Mouse (Mus musculus): Measurements from ENCODE around the gene Dmrt1. TPM values are rescaled to one million over a fixed set of nuclear protein-coding genes. Genes with fewer than 3 reads are reported as not detected.

Dmrt1 gene
- polyA plus RNA-seq, 1 experiment from 2014 or later: 0.61 TPM

DNA sequence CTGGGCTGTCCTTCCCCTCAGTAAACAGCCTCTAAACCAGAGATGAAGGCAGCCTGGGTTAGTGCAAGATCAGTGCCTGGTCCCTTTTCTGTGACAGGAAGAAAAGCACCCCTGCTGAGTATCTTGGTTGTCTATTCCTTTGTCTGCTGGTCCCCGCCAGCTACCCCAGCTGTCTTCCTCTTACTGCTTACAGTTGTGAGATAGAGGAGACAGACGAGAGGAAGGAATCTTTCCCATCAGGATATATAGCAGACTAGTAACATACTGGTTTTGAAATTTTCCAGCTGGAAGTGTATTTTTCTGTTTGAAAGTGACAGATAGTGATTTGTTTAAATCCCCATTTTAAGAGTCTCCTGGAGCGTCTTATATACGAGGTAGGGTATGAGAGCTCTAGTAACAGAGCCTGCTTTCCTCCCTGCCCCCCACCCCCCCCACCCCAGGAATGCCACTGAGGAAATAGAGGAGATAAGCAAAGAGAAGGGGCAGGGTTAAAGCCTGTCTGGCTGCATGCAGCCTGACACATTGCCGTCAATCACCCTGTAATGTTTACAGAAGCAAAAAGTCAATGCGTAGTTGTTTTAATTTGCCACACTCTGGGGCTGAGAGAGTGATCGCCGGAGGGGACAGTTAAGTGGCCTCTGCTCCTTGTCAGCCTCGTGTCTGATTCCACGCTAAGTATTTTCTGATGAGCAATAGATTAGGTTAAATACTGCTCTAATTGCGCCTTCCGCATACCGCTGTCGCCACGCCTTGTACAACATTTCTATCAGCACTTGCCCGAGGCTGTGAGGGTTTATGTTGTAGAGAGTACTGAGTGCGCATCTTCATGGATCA lies 69.8 kb downstream of the Dmrt1 start:
- Histone ChIP-seq H3K9me3 (replicated peaks) (no peaks in the 10 kb centered on the region; the same call in 1 of the 2 replicates), H3K4me3 (no peak overlapping the region), H3K4me1 (peaks cover 18% of the 10 kb centered on the region), H3K36me3 (ENCODE audit: poor library complexity, severe bottlenecking) (no peaks in the 10 kb centered on the region), H3K4me2 (peak overlapping the region; percentile 26), H3K27me3 (peaks cover 6% of the 10 kb centered on the region; the same call in 1 of the 2 replicates), H3K9ac (no peak overlapping the region), H3K27ac (no peak overlapping the region)
- ATAC-seq: peak; percentile 13; the same call in 1 of the 2 replicates
- WGBS: 19% methylated on average over 17 of the region's 17 CpGs

DNA sequence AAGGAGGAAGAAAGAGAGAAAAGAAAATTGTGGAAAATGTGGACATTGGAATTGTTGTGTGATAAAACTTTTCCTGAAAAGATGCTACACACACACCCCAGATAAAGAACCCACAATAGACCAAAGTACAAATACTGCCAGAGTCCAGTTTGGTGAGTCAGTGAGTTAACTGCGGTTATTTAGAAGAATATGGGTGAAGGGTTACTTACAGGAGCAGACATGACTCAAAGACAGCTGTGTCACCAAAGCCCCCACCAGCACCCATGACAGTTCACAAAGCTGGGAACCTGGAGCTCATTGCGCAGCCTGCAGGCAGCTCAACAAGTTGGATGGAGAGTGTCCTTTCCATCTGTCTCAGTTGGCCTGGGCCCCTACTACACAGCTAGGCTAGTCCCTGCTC lies 72.9 kb downstream of the Dmrt1 start:
- WGBS: 96% methylated on average over 2 of the region's 2 CpGs
- no peak overlapping the region for H3K4me3 ChIP-seq

DNA sequence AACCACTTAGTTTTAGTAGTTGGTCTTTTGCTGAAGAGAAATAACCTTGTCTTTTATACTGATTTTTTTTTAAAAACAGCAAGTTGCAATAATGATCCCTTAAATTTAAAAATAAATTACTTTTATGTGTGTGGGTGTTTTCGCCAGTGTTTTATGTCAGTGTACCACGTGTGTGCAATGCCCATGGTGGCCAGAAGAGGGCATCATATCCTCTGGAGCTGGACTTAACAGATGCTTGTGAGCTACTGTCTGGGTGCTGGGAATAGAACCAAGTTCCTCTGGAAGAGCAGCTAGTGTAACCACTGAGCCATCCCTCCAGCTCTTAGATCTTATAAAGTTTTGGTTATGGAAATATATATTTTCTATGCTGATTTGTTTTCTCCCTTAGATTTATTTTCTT lies 74.0 kb downstream of the Dmrt1 start:
- Histone ChIP-seq H3K4me2 (no peak overlapping the region), H3K9me3 (replicated peaks) (no peaks in the 10 kb centered on the region; the same call in 1 of the 2 replicates), H3K9ac (no peak overlapping the region), H3K4me1 (peaks cover 13% of the 10 kb centered on the region), H3K27ac (no peak overlapping the region), H3K4me3 (no peak overlapping the region), H3K27me3 (peaks cover 6% of the 10 kb centered on the region; the same call in 1 of the 2 replicates), H3K36me3 (ENCODE audit: poor library complexity, severe bottlenecking) (no peaks in the 10 kb centered on the region)
- no peak for ATAC-seq
- 92% methylated on average over 2 of the region's 2 CpGs for WGBS

More for the DNA sequence above, 72.9 kb downstream of the Dmrt1 start:
- Histone ChIP-seq H3K4me1 (peaks cover 18% of the 10 kb centered on the region), H3K27ac (no peak overlapping the region), H3K27me3 (peaks cover 6% of the 10 kb centered on the region; the same call in 1 of the 2 replicates), H3K9me3 (replicated peaks) (no peaks in the 10 kb centered on the region; the same call in 1 of the 2 replicates), H3K4me2 (no peak overlapping the region), H3K36me3 (ENCODE audit: poor library complexity, severe bottlenecking) (no peaks in the 10 kb centered on the region), H3K9ac (no peak overlapping the region)
- ATAC-seq: no peak

DNA sequence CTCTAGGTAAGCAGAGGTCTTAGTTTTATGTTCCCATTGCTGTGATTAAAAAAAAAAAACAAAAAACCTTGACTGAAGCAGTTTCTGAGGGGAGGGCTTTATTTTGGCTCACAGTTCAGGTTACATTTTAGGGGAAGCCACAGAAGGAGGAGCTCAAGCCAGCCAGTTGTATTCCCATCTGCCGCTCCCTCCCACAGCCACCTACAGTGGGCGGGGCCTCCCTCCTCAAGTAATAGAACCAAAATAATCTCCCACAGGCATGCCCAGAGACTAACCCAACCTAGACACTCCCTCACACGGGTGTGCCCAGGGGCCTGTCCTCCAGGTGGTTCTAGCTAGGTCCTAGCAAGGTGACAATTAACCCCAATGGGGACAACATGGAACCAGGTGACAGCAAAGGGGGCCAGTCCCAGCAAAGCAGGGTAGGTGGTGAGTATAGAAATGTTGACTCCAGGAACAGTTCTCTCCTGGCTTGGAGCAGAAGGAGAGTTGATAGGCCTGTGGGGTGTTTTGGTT lies 92.4 kb downstream of the Dmrt1 start:
- Histone ChIP-seq H3K9ac (no peak overlapping the region), H3K9me3 (replicated peaks) (no peaks in the 10 kb centered on the region), H3K4me3 (no peak overlapping the region), H3K4me1 (peaks cover 28% of the 10 kb centered on the region), H3K4me2 (no peak overlapping the region), H3K36me3 (ENCODE audit: poor library complexity, severe bottlenecking) (no peaks in the 10 kb centered on the region), H3K27ac (peak overlapping the region; percentile 57; the same call in 1 of the 2 replicates), H3K27me3 (peaks cover 59% of the 10 kb centered on the region)
- 0 out of 2 replicates have a peak, but pooled peaks have one; percentile 44 for ATAC-seq
- WGBS: 53% methylated on average over 3 of the region's 3 CpGs

DNA sequence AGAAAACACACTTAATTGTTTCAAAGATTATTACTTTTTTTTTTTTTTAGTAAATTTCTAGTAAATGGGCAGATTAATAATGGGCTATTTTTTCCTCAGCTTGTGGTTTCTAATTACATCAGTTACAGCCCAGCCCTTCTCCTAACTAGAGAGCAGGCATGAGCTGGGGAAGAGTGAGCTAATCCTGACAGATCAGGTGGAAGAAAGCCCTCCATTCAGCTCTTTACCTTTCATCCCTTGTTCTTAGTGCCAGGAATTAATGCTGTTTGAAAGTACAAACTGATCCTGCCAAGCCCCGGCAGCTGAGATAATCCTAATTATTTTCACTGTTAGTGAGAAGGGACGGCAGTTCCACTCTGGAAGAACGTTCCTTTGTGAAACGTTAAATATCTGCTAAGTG lies 93.2 kb downstream of the Dmrt1 start:
- Histone ChIP-seq H3K4me1 (peaks cover 32% of the 10 kb centered on the region), H3K27me3 (peaks cover 65% of the 10 kb centered on the region), H3K4me2 (no peak overlapping the region), H3K27ac (no peak overlapping the region), H3K36me3 (ENCODE audit: poor library complexity, severe bottlenecking) (no peaks in the 10 kb centered on the region), H3K9me3 (replicated peaks) (no peaks in the 10 kb centered on the region), H3K9ac (no peak overlapping the region), H3K4me3 (no peak overlapping the region)
- 2% methylated on average over 4 of the region's 4 CpGs for WGBS
- peak; percentile 84 for ATAC-seq

DNA sequence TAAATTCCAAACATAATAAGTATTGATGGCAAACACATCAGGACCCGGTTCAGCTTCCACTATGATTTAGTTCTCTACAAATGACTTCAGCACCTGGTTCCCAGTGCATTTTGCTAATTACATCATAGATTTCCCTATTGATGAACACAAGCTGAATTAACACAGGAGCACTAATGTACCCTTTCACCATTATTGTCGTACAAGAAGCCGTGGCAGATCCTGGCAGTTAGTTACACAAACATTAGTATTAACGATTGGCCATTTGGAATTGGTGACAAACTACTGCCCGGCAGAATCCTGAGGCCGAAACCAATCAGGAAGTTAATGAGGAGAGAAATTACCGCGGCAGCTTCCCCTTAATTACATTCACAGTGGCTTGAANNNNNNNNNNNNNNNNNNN lies 96.5 kb downstream of the Dmrt1 start:
- peaks cover 86% of the 10 kb centered on the region for H3K27me3 ChIP-seq
- no peak overlapping the region for H3K9ac ChIP-seq
- no peak overlapping the region for H3K4me2 ChIP-seq
- H3K27ac ChIP-seq: no peak overlapping the region
- peaks cover 52% of the 10 kb centered on the region for H3K4me1 ChIP-seq
- no peak for ATAC-seq
- H3K9me3 ChIP-seq (replicated peaks): no peaks in the 10 kb centered on the region
- H3K36me3 ChIP-seq (ENCODE audit: poor library complexity, severe bottlenecking): no peaks in the 10 kb centered on the region
- H3K4me3 ChIP-seq: no peak overlapping the region
- 3% methylated on average over 8 of the region's 8 CpGs for WGBS

DNA sequence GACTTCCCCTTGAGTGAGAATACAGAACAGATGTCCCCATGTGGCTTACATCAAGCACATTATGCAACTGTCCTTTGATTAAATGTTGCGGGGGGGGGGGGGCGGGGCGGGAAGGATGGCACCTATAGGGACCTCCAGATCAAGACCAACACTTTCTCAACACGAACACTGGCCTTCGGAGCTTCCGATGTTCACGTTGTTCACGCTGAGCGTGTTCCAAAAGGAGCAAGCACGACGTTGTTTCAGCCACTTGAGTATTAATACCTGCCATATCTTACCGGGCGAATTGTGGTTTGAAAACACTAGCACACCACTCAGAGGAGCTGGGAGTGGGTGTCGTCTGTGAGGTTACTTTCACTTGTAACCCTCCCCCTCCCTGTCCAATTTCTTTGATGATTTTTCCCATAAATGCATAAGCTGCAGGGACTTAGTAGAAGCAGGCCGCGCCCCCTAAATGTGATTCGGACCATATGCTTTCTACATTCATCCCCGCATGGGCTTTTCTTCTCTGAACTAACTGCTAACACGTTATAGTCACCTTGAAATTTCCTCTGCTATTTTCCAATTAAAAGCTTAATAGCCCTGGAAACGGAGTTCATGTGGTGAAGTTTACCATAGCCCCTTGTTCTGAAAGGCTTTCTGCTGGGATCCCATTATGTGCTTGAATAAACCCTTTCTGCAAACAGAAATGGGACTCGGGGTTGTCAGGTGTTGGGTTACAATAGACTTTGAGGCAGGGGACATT lies 102.2 kb downstream of the Dmrt1 start:
- H3K9ac ChIP-seq: no peak overlapping the region
- no peaks in the 10 kb centered on the region for H3K36me3 ChIP-seq (ENCODE audit: poor library complexity, severe bottlenecking)
- WGBS: under 1% methylated on average over 21 of the region's 21 CpGs
- H3K9me3 ChIP-seq (replicated peaks): no peaks in the 10 kb centered on the region
- H3K4me1 ChIP-seq: peaks cover 61% of the 10 kb centered on the region
- H3K4me2 ChIP-seq: peak overlapping the region; percentile 64
- peaks cover 87% of the 10 kb centered on the region for H3K27me3 ChIP-seq
- ATAC-seq: peak; percentile 50
- peak overlapping the region; percentile 82 for H3K27ac ChIP-seq
- H3K4me3 ChIP-seq: peak overlapping the region; percentile 18

DNA sequence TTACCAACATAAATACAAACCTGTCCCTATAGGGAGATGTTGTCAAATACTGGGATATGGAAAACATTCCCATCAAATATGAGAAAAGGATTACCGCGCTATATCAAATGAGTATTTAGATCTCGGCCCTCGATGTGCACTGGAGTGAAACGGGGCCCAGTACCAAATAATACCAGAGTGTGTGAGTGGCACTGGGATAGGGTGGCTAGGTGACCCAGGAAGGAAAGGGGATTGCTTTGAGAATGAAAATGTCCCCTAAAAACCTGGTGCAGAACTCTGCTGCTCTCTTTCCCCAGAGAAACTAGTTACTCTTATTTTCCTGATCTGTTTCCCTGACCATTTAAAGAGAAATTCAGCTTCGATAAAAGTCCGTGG lies 102.8 kb downstream of the Dmrt1 start:
- peak overlapping the region; percentile 55; the same call in 1 of the 2 replicates for H3K9ac ChIP-seq
- H3K27me3 ChIP-seq: peaks cover 87% of the 10 kb centered on the region
- peak overlapping the region; percentile 82 for H3K27ac ChIP-seq
- no peaks in the 10 kb centered on the region for H3K9me3 ChIP-seq (replicated peaks)
- H3K4me2 ChIP-seq: peak overlapping the region; percentile 64
- H3K4me1 ChIP-seq: peaks cover 58% of the 10 kb centered on the region
- H3K36me3 ChIP-seq (ENCODE audit: poor library complexity, severe bottlenecking): no peaks in the 10 kb centered on the region
- peak; percentile 11; the same call in 1 of the 2 replicates for ATAC-seq
- peak overlapping the region; percentile 55 for H3K4me3 ChIP-seq
- under 1% methylated on average over 7 of the region's 7 CpGs for WGBS

DNA sequence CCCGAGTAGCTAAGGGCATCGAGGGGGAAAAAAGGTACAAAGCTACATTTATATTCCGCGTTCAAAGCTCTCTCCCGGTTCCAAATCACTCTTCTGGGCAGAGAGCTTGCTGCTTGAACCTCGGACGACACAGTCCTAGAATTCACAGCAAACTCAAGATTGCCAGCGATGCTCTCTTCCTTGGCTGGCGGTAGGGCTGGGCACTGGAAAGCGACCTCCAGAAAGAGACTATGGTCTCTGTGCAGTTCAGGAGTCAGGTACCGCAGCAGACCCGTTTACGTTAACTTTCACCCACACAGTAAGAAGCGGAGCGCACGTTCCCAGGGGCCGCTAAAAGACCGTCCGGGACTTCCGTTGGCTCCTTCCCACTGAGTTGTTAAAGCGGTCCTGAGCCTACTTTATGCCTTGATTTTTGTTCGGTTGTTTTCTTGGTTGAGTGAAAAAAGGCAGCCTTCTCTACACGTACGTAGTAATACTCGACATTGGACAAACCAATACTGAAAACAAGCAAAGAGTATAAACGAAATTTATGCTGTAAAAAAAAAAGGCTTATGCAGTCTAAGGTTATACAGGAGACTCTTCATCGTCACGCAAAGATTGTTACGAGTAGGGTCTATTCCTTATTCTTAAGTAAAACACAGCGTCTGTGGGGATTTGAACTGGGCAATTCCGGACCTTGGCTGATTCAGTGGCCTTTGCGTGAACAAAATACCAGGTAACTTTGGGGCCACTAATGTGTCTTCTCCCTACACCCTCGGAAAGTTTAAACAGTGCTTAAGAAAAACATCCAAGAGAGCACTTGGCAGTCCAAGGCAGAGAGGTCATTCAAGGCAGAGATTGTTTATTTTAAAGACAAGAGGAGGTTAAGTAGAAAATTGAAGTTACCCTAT lies 103.8 kb downstream of the Dmrt1 start:
- peak overlapping the region; percentile 82 for H3K27ac ChIP-seq
- peak overlapping the region; percentile 64 for H3K4me2 ChIP-seq
- no peaks in the 10 kb centered on the region for H3K9me3 ChIP-seq (replicated peaks)
- peak overlapping the region; percentile 55 for H3K4me3 ChIP-seq
- H3K9ac ChIP-seq: peak overlapping the region; percentile 55
- H3K4me1 ChIP-seq: peaks cover 62% of the 10 kb centered on the region
- no peak for ATAC-seq
- no peaks in the 10 kb centered on the region for H3K36me3 ChIP-seq (ENCODE audit: poor library complexity, severe bottlenecking)
- H3K27me3 ChIP-seq: peaks cover 89% of the 10 kb centered on the region
- WGBS: 1% methylated on average over 33 of the region's 33 CpGs

DNA sequence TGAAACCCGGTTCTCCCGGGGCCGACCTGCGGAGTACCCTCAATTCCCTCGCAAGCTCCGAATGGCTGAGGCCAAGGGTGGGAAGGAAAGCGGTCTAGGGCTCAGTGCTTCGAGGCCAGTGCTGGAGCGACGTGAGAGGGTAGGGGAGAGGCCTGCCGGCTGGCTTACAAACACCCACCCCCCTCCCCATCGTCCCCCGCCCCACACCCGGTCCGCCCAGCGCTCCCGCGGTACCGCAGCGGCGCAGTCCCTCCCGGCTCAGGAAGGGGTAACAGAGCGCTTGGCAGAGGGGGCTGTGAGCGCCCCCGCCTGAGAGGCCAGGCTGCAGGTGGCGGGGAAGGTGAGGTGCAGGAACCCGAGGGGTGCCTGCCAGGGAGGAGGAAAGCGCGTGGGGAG lies 104.6 kb downstream of the Dmrt1 start, which contains the start of gene Dmrt3:
Dmrt3 (plus strand) TSS at position 287 of the 396 bp plus-strand sequence.
- H3K9me3 ChIP-seq (replicated peaks): no peaks in the 10 kb centered on the region
- H3K36me3 ChIP-seq (ENCODE audit: poor library complexity, severe bottlenecking): no peaks in the 10 kb centered on the region
- ATAC-seq: peak; percentile 57
- H3K4me1 ChIP-seq: peaks cover 63% of the 10 kb centered on the region
- H3K4me2 ChIP-seq: peak within 1 kb of the TSS; percentile 64
- WGBS: under 1% methylated on average over 23 of the region's 29 CpGs
- peak within 1 kb of the TSS; percentile 83 for H3K9ac ChIP-seq
- peak within 1 kb of the TSS; percentile 82 for H3K27ac ChIP-seq
- peak within 1 kb of the TSS; percentile 55 for H3K4me3 ChIP-seq
- peaks cover 90% of the 10 kb centered on the region for H3K27me3 ChIP-seq

DNA sequence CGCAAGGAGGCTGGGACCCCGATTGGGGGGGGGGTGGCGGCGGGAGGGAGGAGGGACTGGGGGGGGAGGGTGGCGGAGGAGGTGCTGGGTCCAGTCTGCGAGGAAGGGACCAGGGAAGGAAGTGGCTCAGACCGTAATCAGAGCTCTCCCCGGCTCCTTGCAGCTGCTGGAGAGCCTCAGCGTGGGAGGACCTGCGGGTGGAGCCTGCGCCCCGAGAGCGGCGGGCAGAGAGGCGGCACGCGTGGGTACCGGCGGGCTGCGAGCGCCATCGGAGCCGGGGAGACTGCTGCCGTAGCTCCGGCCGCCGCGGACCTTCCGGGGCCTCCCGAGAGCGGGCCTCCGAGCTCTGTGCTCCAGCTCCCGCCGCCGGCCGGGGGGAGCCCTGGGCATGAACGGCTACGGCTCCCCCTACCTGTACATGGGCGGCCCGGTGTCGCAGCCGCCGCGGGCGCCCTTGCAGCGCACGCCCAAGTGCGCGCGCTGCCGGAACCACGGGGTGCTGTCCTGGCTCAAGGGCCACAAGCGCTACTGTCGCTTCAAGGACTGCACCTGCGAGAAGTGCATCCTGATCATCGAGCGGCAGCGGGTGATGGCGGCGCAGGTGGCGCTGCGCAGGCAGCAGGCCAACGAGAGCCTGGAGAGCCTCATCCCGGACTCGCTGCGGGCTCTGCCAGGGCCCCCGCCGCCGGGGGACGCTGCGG lies 105.1 kb downstream of the Dmrt1 start:
- H3K36me3 ChIP-seq (ENCODE audit: poor library complexity, severe bottlenecking): no peaks in the 10 kb centered on the region
- peak; percentile 64 for ATAC-seq
- H3K4me1 ChIP-seq: peaks cover 63% of the 10 kb centered on the region
- peaks cover 90% of the 10 kb centered on the region for H3K27me3 ChIP-seq
- H3K27ac ChIP-seq: peak overlapping the region; percentile 82
- H3K4me2 ChIP-seq: peak overlapping the region; percentile 64
- under 1% methylated on average over 57 of the region's 71 CpGs for WGBS
- H3K9ac ChIP-seq: peak overlapping the region; percentile 83
- no peaks in the 10 kb centered on the region for H3K9me3 ChIP-seq (replicated peaks)
- peak overlapping the region; percentile 55 for H3K4me3 ChIP-seq

All from forebrain, embryonic 13.5 days (tissue).